Mouse (Mus musculus) c-Kit-negative CD71-positive TER-119-positive erythroid progenitor cells, embryonic 14.5 days (primary cell): ENCODE results near the gene Olfr872.
"Not testable (repeated sequence)": the region's sequence is repeated elsewhere in the genome, so short reads cannot be mapped to it uniquely, and the experiment has no call there.

Experiments
- DNase-seq: peaks from one replicate; pipeline ENCODE4 v3.0.0-alpha.2; 2013; ENCODE audit warnings: low read depth, low spot score

Gene Olfr872

DNA sequence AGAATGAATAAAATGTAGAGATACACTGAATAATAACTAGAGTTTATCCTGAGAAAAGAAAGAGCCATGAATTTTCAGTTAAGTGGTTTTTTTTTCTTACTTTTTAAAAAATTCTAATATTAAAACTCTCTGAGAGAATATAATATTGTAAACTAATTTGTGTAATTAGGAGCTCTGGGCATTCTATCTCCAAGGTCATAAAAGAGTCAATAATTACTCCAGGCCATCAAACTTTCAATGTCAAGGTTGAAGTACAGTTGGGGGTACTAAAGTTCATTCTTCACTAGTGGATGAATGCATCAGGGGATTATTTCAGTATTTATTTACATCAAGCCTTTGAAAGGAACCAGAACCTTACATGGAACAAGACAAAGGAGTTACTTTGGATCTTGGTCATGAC is at the start of gene Olfr872:
TSS of gene Olfr872 (plus strand) at position 301 of the 400 bp plus-strand sequence.
- no peak for DNase-seq

DNA sequence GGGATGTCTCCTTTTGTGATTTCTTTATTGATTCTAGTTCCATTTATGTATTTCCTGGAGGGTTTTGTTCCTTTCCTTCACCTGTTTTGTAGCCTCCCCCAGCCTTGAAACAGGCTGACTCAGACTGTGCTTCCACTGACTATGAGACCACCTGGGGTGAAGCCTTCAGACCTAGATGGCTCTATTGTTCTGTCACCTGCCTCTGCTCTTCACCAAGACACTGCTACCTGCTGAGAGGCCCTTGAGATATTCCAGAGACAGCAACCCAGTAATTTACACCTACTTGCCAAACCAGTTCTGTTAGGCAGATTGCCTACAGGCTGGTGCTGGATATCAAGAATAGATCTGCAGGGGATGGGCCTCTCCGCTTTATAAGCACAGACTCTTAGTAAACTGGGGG is 34.8 kb upstream of the Olfr872 start:
- DNase-seq, result no peak

DNA sequence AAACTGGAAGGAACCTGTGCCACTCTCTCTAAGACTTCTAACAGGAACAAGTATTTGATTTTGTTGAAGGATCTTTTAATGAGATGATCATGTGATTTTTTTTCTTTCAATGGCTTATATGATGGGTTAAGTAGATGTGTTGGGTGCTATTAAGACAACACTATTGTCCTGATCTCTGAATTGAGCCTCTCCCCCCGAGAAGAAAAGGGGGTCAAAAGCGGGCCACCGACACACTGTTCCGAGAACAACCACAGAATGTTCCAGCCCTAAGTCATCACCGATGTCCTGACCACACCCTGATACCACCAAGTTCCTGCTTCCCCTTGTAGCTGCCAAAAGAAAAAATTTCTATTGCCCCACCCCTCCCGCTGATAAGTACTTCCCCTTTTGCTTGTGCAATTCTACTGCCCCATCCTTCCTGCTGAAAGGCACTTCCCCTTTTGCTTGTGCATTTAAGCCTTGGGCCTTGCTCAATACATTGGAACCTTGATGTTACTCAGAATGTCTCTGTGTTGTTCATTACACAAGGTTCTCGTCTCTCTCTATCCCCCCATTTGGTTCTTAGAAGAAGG is 33.4 kb upstream of the Olfr872 start:
- DNase-seq, result not testable (repeated sequence)

DNA sequence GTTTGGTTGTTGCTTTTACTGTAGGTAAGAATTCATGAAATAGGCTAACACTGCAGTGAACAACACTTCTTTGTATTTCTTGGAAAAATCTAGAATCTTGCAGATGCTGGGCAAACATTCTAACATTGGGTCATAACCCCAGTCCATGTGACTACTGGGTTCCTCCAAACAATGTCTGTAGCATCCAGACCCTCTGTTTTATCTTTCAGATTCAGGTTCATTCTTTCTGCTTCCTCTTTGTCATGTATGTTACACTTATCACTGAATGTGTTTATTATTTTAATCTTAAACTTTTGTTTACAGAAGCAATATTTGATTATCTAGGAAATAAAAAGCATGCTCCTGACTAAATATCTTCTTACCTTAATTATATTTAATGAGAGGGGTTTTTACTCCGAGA is 26.1 kb upstream of the Olfr872 start:
- DNase-seq, result no peak

DNA sequence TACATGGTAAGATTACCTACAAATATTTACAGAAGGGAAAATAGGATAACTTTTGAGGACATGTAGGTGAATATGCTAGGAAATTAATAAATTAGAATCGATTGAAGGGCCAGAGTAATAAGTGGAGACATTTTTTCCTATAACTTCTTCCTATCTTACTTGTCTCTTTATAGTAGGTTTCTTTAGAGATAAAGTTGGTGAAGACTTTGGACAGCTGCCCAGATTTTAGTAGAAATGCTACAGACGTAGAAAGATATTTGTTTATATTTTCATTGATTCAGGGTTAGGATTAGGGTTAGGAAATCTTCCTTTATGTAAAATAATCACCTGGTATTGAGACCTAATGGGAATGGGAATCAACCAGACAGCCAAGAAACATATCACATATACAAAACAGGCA is 25.4 kb upstream of the Olfr872 start:
- no peak for DNase-seq

DNA sequence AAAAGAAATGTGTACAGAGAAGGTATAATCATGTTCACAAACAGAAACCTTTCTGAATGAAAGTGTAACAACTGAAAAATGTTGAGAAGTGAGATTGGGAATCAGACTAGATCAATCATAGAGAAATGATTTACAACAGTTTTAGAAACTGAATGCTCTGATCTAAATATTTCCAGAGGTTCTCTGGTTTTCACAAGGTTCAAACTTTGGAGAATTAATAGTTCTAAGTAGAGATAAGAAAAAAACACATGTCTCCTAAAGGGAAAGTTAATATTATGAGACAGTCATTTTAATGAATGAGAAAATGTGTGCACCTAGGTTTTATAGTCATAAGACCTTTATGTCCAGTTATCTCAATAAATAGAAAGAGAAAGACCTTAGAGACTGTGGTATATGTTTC is 25.0 kb upstream of the Olfr872 start, which contains the start of gene Olfr871:
TSS of gene Olfr871 (plus strand) at position 301 of the 400 bp plus-strand sequence.
- DNase-seq, result no peak

DNA sequence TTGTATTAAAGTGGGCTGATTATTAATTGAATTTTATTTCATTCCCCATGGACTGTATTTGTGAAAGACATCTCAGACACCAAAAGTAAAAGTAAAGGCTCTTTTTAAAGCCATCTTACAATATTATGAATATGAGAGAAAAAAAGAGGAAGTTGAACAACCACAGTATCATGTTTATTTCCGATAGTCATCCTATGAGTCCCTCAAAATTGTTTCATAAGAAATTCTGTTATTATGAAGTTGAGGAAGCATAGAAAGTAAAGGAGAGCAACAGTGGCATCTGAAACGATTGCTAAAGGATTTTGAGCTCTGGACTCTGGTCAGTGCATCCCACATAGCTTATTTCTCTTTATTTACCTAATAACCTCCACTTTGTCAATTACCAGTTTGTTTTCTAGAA is 459 bp downstream of the Olfr872 start:
- no peak for DNase-seq

DNA sequence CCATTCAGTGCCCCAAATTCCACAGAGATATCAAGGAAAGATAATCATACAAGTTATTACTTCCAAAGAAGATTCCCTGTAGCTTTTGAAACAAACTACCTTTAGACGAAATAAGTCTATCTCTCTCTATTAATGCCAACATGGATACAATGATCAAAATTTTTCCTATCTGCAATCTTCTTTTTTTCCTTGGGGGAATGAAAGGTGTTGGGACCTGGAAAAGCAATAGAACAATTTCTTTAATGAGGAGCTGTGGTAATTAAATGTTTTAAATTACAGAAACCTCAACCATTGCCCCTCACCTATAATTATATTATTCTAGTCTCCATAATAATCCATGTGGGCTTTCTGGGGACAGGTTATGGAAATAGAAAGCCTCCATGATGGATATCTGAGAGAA is 45.1 kb downstream of the Olfr872 start, which contains the start of gene Olfr39:
TSS of gene Olfr39 (plus strand) at position 301 of the 400 bp plus-strand sequence.
- no peak for DNase-seq

DNA sequence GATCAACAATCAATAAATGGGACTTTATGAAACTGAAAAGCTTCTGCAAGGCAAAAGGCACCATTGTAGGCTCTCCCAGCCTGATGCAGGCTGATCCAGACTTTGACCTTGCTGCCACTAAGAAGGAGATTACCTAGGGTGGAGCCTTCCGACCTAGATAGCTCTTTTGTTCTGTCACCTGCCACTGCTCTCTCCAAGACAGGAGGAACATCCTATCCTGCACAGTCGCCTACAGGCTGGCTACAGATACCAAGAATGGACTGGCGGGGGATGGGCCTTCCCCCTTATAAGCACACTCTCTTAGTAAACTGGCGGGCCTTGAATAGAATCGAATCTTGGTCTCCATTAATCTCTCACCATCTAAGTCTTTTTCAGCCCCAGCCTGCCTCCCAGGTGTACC is 58.6 kb downstream of the Olfr872 start:
- DNase-seq, result not testable (repeated sequence)

DNA sequence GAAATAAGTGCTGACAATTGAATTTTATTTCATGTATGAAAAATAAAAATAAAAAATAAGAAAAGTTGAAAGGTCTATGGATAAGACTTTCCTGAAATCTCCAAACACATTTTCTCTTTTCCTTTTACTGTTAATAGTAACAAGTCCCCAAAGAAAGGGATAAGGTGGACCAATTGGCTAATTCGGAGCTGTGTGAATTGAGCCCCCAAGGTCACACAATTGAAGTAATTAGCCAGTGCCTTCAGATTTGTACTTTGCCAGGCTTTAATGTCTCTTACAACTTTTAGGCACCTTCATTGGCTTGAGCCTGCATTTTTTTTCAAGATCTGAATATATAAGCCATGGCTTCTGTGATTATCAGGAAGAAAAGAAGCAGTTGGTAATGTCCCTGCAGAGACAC is 61.3 kb downstream of the Olfr872 start, which contains the start of gene Olfr873:
TSS of gene Olfr873 (plus strand) at position 301 of the 400 bp plus-strand sequence.
- no peak for DNase-seq
